Mouse (Mus musculus) olfactory bulb, adult 2 months (tissue): ENCODE measurements around the gene Egfl8.

ENCODE experiments used
- CTCF ChIP-seq: fragments of 200-500 bp; IDR thresholded peaks from 2 replicates; pipeline ENCODE4 v1.5.1; 2012; ENCODE audit warnings: low read depth, mild to moderate bottlenecking, low read length, moderate library complexity; ENCODE audit not compliant: insufficient read depth
- POLR2A ChIP-seq: fragments of 200-500 bp; IDR thresholded peaks from 2 replicates; pipeline ENCODE4 v1.6.1; 2012; ENCODE audit warnings: mild to moderate bottlenecking, low read depth, low read length, moderate library complexity; ENCODE audit not compliant: insufficient read depth

DNA sequence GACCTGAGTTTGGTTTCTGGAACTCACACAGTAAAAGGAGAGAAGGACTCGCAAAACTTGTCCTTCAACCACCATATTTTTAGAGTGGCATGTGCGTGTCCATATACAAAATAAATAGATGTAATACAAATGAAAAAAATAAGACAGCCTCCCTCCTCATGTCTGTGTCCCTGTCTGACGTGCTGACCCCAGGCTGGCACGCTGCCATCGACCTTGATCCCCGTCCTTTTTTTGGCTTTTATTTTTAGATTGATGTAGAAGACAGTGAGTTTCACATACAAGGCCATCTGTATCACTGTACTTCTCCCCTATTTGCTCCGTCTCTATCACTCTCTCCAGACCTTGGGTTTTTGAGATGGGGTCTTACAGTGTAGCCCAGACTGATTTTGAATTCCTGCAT is 48.7 kb upstream of the Egfl8 start:
- no peak for TF ChIP-seq CTCF
- no peak for TF ChIP-seq POLR2A
